Mouse (Mus musculus) left cerebral cortex, adult 2 months (tissue): Measurements from ENCODE around the gene Mecom. TPM values are rescaled to one million over a fixed set of nuclear protein-coding genes. Genes with fewer than 3 reads are reported as not detected.
"Not testable (repeated sequence)": the region's sequence is repeated elsewhere in the genome, so short reads cannot be mapped to it uniquely, and the experiment has no call there.

Experiments
- DNase-seq, 2 experiments: peaks; one replicate each; pipeline ENCODE4 v3.0.0; 2021 to 2022; ENCODE audit warnings: low spot score in 2 of 2, mixed read lengths in 1 of 2; ENCODE audit errors: extremely low spot score in 1 of 2
- H3K27ac ChIP-seq: fragments of 200-600 bp; 2 replicates; pipeline ENCODE4 v1.8.1; 2022
- H3K4me3 ChIP-seq: fragments of 200-600 bp; 2 replicates; pipeline ENCODE4 v1.8.1; 2022
- CTCF ChIP-seq: fragments of 200-600 bp; IDR thresholded peaks from 2 replicates; pipeline ENCODE4 v1.8.1; 2022; ENCODE audit warnings: antibody characterized with exemption, mild to moderate bottlenecking, moderate library complexity
- intact Hi-C: fragments of 180-260 bp; cut with DNase I; formaldehyde crosslinking; loops from one replicate; pipeline ENCODE4 v1.15.1; 2025
- total RNA-seq, 2 experiments: library from RNA; stranded (reverse); gene quantifications; 2 replicates each; pipeline ENCODE4 v1.2.3; 2021

Gene Mecom
- total RNA-seq, 2 experiments from 2014 or later = 2.1 to 4.1 TPM

DNA sequence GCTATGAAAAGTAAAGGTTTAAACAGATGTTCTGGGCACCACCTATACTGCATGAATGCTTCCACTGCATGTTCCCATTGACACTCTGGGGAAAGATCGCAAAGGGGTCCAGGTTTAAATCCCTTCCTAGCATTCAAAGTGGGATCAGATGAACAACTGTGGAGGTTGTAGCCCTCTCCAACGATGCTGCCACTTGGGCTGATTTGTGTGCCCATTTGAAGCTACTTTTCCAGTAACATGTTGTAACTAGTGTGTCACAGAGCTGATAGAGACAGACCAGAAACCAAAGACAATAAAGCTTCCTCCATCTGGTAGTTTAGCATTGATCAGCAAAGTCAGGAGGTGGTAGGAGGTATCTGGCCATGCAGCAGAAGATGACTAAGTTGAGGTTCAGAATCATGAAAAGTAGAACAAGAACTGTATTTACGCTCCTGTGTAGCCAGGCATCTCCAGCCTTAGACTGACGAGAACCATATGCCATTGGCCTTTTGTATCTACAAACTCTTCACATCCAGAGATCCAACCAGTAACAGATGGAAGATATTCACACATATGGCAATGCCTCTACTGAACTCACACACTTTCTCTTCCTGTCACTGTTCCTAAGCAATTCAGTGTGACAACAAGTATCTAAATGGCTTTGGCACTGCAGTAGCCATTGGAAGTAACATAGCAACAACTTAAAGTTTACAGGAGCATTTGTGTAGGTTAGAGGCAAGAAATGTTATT, 299.0 kb downstream of the Mecom start:
- intact Hi-C loops = no loop called here
- Histone ChIP-seq H3K4me3 (no peak overlapping the region), H3K27ac (no peak overlapping the region)
- no peak for DNase-seq
- TF ChIP-seq CTCF = no peak

DNA sequence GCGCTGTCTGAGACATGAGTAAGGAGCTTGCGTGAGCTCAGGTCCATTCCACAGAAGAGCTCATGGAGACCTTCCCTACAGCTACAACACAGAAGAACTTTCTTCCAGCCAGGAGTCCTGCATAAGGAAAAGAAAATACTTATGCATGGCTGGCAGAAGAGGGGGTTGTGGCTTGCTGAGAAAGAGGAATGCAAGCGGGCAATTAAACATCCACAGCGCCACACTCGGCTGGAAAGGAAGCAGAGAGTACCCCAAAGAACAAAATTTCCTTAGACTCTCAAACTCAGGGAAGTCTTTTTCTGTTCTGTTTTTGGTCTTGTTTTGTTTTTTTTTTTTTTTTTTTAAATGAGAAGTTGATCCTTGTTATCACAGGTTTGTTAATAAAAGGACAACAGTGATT, 300.6 kb downstream of the Mecom start:
- TF ChIP-seq CTCF = no peak
- intact Hi-C loops = no loop called here
- H3K27ac ChIP-seq = no peak overlapping the region
- H3K4me3 ChIP-seq = no peak overlapping the region
- no peak for DNase-seq

DNA sequence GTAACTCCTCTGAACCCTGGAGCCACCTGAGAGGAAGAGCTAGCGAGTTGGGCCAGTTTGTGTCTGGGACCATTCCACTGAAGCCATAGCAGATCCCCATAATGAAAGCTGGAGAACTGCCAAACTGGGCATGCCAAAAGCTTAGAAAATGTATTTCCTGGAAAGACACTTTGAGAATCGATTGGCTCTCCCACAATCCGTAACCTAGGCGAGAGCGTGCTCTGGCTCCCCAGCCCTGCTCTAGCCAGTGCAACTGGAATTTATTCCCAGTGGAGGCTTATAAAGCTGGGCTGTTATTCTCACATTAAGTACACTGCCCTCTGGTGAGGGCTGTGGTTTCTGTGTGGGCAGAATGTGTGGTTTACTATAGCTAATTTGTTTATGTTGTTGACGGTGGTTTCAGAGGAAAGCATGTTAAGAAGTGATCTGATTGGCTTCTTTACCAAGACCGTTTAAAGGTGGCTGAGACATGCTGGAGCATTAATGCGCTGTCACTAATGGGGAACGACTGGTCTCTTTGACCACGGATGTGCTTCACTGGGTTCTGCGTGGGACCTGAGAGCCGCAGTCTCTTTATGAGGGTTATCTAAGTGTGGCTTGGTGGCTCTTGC, 301.3 kb downstream of the Mecom start:
- no peak overlapping the region for H3K4me3 ChIP-seq
- no peak overlapping the region for H3K27ac ChIP-seq
- TF ChIP-seq CTCF = no peak; the same call in none of the 2 replicates
- intact Hi-C loops = no loop called here
- DNase-seq = no peak

DNA sequence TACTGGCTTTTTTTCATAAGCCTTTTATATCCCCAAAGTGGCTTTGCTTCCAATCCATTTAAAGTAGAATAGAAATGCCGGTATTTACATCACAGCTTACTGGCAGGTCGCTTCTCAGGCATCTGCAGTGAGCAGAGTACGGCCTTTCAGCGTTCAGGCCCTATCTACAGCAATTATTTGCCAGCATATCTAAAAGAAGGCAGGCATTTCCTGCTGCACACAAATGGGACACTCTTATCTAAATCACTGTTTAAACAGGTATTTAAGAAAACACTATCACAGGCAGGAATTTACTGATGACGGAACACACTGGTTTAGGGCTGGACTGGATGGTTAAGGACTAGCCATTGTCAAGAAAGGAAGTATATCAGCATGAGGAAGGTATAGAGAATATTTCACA, 301.9 kb downstream of the Mecom start:
- DNase-seq = no peak
- no peak for TF ChIP-seq CTCF
- intact Hi-C loops = no loop called here
- Histone ChIP-seq H3K27ac (no peak overlapping the region), H3K4me3 (no peak overlapping the region)

DNA sequence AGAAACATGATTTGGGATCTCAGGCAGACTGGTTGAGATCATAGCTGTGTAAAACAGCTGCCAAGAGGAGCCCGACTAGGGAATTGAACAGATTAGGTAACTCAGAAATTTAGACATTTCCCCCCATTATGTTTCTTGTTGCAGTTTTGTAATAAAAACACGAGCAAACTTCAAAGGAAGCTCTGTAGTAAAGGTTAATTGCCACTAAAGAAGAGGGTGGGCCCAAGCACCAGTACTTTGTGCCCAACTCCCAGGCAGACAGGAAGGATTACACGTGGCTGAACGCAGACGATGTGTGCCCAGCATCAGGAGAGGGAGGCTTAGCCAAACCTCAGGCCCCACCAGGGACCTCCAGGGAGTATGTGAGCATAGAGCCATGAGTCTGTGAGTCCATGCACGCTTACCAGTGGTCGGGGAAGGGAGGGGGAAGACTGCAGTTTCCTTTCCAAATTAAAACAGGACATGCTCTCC, 303.4 kb downstream of the Mecom start:
- no peak for TF ChIP-seq CTCF
- DNase-seq = no peak
- intact Hi-C loops = no loop called here
- Histone ChIP-seq H3K4me3 (no peak overlapping the region), H3K27ac (no peak overlapping the region)

DNA sequence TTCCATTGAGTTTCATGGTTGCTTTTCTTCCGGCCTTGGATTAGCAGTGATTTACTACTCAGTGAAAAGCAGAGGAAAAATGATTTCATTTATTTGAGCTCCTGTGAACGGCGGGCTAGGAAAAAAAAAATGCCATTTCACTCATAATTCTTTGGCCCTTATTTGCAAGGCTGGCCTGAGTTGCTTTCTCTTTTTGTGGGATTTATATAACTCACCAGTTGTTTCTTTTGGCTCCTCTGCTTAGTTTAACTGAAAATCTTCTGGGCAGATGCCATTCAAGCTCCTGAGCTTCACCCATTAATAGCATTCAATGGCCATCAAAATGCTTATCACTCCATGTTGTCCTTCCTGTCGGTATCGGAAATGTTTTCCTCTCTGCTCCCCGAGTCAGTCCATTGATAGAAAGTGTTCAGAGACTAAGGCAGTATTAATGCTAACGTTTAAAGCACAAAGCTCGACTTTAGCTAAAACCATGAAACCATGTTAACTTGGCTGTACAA, 304.0 kb downstream of the Mecom start:
- no peak for TF ChIP-seq CTCF
- intact Hi-C loops = no loop called here
- DNase-seq = no peak
- Histone ChIP-seq H3K4me3 (no peak overlapping the region), H3K27ac (no peak overlapping the region)

DNA sequence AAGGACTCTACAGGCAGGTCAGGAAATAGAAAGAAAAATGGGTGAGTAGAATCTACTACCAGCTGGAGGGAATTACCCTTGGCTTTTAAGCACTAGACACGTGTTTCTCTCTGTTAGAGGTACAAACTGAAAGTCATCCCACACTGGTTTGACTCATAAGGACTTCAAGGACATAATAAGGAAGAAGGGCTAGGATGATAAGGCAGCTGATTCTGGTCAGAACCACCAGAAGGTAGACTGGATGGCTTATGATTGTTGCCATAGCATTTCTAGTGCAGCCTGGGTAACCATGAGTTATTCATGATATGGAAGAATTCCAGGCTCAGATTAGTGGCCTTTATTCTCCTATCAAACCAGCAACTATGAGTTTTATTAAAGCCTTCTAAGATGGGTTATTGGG, 308.4 kb downstream of the Mecom start:
- Histone ChIP-seq H3K27ac (no peak overlapping the region), H3K4me3 (no peak overlapping the region)
- intact Hi-C loops = no loop called here
- no peak for TF ChIP-seq CTCF
- no peak for DNase-seq

DNA sequence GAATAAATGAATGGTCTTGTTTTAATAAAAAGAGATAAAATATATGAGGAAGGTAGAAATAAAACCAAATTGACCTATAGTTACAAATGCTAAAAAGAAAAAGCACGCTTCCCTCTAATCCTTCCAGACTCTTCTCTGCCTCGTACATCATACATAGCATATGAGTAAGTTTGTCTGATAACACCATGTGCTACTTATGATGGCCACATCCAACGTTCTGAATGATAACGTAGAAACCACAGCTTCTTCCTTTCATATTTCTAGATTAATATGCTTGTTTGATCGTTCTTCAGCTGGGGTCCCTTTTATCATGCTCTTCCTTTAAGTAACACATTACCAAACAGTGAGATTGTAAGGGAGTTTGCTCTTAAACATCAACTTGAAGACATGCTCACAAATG, 310.3 kb downstream of the Mecom start:
- TF ChIP-seq CTCF = no peak
- Histone ChIP-seq H3K4me3 (no peak overlapping the region), H3K27ac (no peak overlapping the region)
- intact Hi-C loops = no loop called here
- DNase-seq = no peak

DNA sequence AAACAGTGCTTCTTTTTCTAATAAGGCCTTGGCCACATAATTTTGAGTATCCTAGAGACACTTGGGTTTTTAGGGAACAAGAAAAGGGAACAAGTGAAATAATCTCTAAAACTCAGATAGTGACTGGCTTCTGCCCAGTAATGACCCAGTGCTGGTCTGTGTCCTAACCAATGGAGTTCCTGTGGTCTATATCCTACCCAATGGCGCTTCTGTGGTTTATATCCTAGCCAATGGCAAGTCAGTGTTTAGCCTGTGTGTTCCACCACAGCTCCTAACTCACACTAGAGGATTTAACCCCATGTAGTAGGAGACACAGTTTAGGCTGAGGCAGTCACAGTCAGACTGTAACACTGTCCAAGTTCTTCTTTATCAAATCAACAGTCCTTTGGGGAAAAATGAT, 313.8 kb downstream of the Mecom start:
- no peak for DNase-seq
- H3K4me3 ChIP-seq = no peak overlapping the region
- TF ChIP-seq CTCF = no peak
- intact Hi-C loops = no loop called here
- no peak overlapping the region for H3K27ac ChIP-seq

DNA sequence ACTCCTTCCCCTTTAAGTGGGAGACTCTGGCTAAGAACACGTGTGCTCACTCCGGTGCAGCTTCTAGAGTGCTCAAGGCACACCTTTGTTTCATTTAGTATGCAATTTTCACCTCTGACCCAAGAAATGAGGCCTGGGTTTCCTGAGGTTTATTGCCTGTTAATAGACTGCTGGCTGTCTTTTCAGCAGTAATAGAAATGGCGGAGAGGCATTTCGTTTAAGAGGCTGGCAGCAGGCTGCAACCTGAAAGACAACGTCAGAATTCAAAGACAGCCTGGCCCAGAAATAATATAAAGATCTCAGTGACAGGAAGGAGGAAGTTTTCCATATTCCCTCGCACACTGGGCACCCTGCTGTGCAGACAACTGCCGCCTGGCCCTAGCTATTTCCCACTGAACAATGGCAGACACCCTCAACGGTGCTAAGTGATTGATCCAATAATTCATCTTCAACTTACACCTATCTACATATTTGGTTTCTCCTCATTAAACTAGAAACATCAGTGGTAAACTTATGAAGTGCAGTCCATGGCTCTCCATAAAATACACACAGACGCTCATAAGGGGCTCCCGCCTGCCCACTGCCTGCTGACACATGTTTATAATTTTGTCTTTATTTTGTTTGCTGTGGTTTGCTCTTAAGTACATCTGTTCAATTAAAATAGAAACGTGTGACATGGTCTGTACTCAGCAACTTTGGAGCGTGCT, 319.7 kb downstream of the Mecom start:
- no peak for TF ChIP-seq CTCF
- no peak overlapping the region for H3K4me3 ChIP-seq
- intact Hi-C loops = no loop called here
- H3K27ac ChIP-seq = no peak overlapping the region
- no peak for DNase-seq

DNA sequence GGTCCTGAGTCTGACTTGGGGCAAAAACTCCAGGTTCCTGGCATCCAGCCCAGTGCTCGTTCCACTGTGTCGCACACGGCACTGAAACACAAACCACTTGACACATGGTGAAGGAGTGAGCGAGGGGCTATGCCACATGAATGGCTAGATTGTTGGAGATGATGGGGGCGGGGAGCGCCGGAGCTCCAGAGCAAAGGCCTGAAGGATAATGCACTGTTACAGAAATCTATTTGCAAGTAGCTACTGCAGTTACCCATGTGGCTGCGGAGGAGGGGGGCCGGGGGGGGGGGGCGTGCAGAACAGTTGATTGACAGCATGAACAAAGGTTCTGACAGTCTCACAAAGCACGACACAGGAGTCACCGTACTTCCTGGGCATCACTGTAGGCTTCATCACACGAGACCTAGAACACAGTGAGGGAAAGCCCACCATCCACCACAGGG, 320.9 kb downstream of the Mecom start:
- H3K4me3 ChIP-seq = no peak overlapping the region
- intact Hi-C loops = no loop called here
- no peak for TF ChIP-seq CTCF
- H3K27ac ChIP-seq = no peak overlapping the region
- DNase-seq = no peak

DNA sequence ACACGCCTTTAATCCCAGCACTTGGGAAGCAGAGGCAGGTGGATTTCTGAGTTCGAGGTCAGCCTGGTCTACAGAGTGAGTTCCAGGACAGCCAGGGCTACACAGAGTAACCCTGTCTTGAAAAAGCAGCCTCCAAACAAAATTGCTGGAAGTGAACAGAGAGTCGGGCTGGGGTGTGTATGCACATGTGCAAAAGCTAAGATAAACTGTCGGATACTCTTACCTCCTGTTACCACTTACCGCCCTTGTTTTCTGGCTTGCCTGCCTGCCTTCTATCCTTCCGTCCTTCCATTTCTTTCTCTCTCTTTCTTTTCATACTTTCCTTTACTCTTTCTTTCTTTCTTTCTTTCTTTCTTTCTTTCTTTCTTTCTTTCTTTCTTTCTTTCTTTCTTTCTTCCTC, 322.6 kb downstream of the Mecom start:
- intact Hi-C loops, H3K4me3 ChIP-seq, DNase-seq, H3K27ac ChIP-seq: not testable (repeated sequence)
